Mouse (Mus musculus) stomach, embryonic 16.5 days (tissue): ENCODE measurements around the gene Rps6ka4. TPM values are rescaled to one million over a fixed set of nuclear protein-coding genes. Genes with fewer than 3 reads are reported as not detected.

Source experiments
- ATAC-seq: fragments of 200-750 bp; cut with Nextera tagmentation; 2 replicates; pipeline ENCODE4 v1.8.0; 2017; ENCODE audit warnings: moderate number of reproducible peaks, moderate TSS enrichment; ENCODE audit not compliant: insufficient read depth, low FRiP score
- H3K27ac ChIP-seq: fragments of 300-500 bp; sonication (generic); 2 replicates; pipeline ENCODE4 v1.5.1; 2014; ENCODE audit warnings: low read length
- H3K27me3 ChIP-seq: fragments of 300-500 bp; sonication (generic); 2 replicates; pipeline ENCODE4 v1.6.1; 2014; ENCODE audit warnings: low read length, control low read depth, mixed read lengths; ENCODE audit not compliant: control insufficient read depth, insufficient read depth
- H3K36me3 ChIP-seq: fragments of 300-500 bp; sonication (generic); 2 replicates; pipeline ENCODE4 v1.6.1; 2014; ENCODE audit warnings: low read length; ENCODE audit not compliant: control insufficient read depth, insufficient read depth
- H3K4me1 ChIP-seq: fragments of 300-500 bp; sonication (generic); 2 replicates; pipeline ENCODE4 v1.6.1; 2014; ENCODE audit warnings: low read length, control low read depth, mixed read lengths; ENCODE audit not compliant: control insufficient read depth, insufficient read depth
- H3K4me2 ChIP-seq: fragments of 300-500 bp; sonication (generic); 2 replicates; pipeline ENCODE4 v1.6.1; 2014; ENCODE audit warnings: low read depth, low read length, mixed read lengths
- H3K4me3 ChIP-seq: fragments of 300-500 bp; sonication (generic); replicated peaks from 2 replicates; pipeline ENCODE4 v1.5.1; 2014; ENCODE audit warnings: mild to moderate bottlenecking, low read length
- H3K9ac ChIP-seq: fragments of 300-500 bp; sonication (generic); 2 replicates; pipeline ENCODE4 v1.6.1; 2014; ENCODE audit warnings: low read length
- H3K9me3 ChIP-seq: fragments of 300-500 bp; sonication (generic); replicated peaks from 2 replicates; pipeline ENCODE4 v1.6.1; 2016; ENCODE audit warnings: low read length, control low read depth; ENCODE audit not compliant: control insufficient read depth
- WGBS: fragments of 180-500 bp; shearing (Covaris S2); extraction: QIAGEN DNeasy Blood & Tissue Kit; methylation state at CpG from one replicate; pipeline ENCODE4 v1.1.7; 2014; 5-methylcytosine and 5-hydroxymethylcytosine counted together
- polyA plus RNA-seq: library from polyadenylated mRNA; unstranded; fragments of >200 nt; fragmentation: Nextera tagmentation; extraction: Ambion mirVana; gene quantifications from 2 replicates; pipeline ENCODE4 v1.2.1, GENCODE M21; 2015

Gene Rps6ka4
- polyA plus RNA-seq = 35.5 and 39.6 TPM in 2 replicates

- WGBS = 2% methylated on average over 44 of the region's 44 CpGs
- peaks cover 14% of the 10 kb centered on the region for H3K4me1 ChIP-seq
- H3K27me3 ChIP-seq = no peaks in the 10 kb centered on the region; the same call in 1 of the 2 replicates
- peak; percentile 92 for ATAC-seq
- H3K9me3 ChIP-seq = no peaks in the 10 kb centered on the region
- H3K4me3 ChIP-seq = peak within 1 kb of the TSS; percentile 85
- H3K4me2 ChIP-seq = peak within 1 kb of the TSS; percentile 93
- peak within 1 kb of the TSS; percentile 93 for H3K9ac ChIP-seq
- peak within 1 kb of the TSS; percentile 73 for H3K27ac ChIP-seq
- H3K36me3 ChIP-seq = peaks cover 11% of the 10 kb centered on the region
Measured at GRCm38 (mm10) chr19:6840475-6841291, at the start of gene Rps6ka4. TSS of gene Rps6ka4 (minus strand) at chr19:6840636.

GRCm38 (mm10) chr19:6877965-6878364, 37.5 kb upstream of the Rps6ka4 start:
- 84% methylated on average over 4 of the region's 4 CpGs for WGBS
- Histone ChIP-seq H3K9me3 (no peaks in the 10 kb centered on the region; the same call in 1 of the 2 replicates), H3K27ac (no peak overlapping the region)

GRCm38 (mm10) chr19:6876799-6877198, 36.4 kb upstream of the Rps6ka4 start:
- H3K27ac ChIP-seq = no peak overlapping the region
- H3K36me3 ChIP-seq = no peaks in the 10 kb centered on the region
- H3K27me3 ChIP-seq = no peaks in the 10 kb centered on the region
- ATAC-seq = no peak
- H3K9me3 ChIP-seq = no peaks in the 10 kb centered on the region; the same call in 1 of the 2 replicates
- H3K9ac ChIP-seq = no peak overlapping the region
- H3K4me3 ChIP-seq = no peak overlapping the region
- no peak overlapping the region for H3K4me2 ChIP-seq
- no peaks in the 10 kb centered on the region for H3K4me1 ChIP-seq

More at GRCm38 (mm10) chr19:6877965-6878364, 37.5 kb upstream of the Rps6ka4 start:
- H3K4me1 ChIP-seq = no peaks in the 10 kb centered on the region
- H3K4me3 ChIP-seq = no peak overlapping the region
- H3K4me2 ChIP-seq = no peak overlapping the region
- H3K9ac ChIP-seq = no peak overlapping the region
- no peaks in the 10 kb centered on the region for H3K36me3 ChIP-seq
- no peak for ATAC-seq
- no peaks in the 10 kb centered on the region for H3K27me3 ChIP-seq

DNA sequence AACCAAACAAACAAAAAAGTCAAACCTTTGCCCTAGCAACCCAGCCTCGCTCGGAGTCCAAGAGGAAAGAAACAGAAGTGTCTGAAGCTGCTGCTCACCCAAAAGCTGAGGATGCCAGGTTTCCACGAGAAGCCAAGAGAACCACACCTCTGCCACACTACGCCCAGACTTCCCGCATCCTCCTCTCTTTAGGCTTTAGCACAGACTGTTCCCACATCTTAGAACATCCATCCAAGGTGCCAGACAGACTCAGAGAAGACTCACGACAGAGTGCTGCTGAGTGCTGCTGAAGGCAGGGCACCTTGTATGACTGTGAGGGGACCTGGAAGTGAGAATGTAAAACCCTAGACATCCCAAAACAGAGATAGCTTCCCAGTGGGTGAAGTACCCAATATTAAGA, 35.4 kb upstream of the Rps6ka4 start:
- Histone ChIP-seq H3K4me2 (no peak overlapping the region), H3K4me3 (no peak overlapping the region), H3K27me3 (no peaks in the 10 kb centered on the region), H3K4me1 (no peaks in the 10 kb centered on the region), H3K36me3 (no peaks in the 10 kb centered on the region), H3K9me3 (no peaks in the 10 kb centered on the region; the same call in 1 of the 2 replicates), H3K9ac (no peak overlapping the region), H3K27ac (no peak overlapping the region)
- ATAC-seq = no peak
- 80% methylated on average over 6 of the region's 6 CpGs for WGBS

DNA sequence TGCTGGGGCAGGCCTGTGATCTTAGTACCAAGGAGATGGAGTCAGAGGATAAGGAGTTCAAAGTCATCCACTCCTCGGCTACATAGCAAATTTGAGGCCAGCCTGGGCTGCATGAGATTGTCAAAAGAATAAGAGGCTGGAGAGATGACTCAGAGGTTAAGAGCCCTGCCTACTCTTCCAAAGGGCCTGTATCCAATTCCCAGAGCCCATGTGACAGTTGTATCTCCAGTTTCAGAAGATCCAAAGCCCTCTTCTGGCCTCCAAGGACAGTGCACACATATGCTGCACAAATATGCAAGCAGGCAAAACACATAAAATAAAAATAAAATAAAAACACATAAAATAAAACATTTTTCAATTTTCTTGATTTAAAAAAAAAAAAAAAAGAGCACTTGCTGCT, 33.8 kb upstream of the Rps6ka4 start:
- 70% methylated on average over 1 of the region's 1 CpGs for WGBS

GRCm38 (mm10) chr19:6872701-6873100, 32.3 kb upstream of the Rps6ka4 start:
- H3K9ac ChIP-seq = no peak overlapping the region
- no peak overlapping the region for H3K27ac ChIP-seq
- 68% methylated on average over 3 of the region's 3 CpGs for WGBS
- no peaks in the 10 kb centered on the region for H3K9me3 ChIP-seq
- H3K36me3 ChIP-seq = no peaks in the 10 kb centered on the region
- H3K27me3 ChIP-seq = no peaks in the 10 kb centered on the region
- no peak for ATAC-seq
- H3K4me2 ChIP-seq = no peak overlapping the region
- no peaks in the 10 kb centered on the region for H3K4me1 ChIP-seq
- no peak overlapping the region for H3K4me3 ChIP-seq

More for the DNA sequence above, 33.8 kb upstream of the Rps6ka4 start:
- H3K4me2 ChIP-seq = no peak overlapping the region
- H3K4me1 ChIP-seq = no peaks in the 10 kb centered on the region
- H3K4me3 ChIP-seq = no peak overlapping the region
- H3K9me3 ChIP-seq = no peaks in the 10 kb centered on the region
- no peaks in the 10 kb centered on the region for H3K27me3 ChIP-seq
- no peak overlapping the region for H3K27ac ChIP-seq
- no peaks in the 10 kb centered on the region for H3K36me3 ChIP-seq
- ATAC-seq = no peak
- H3K9ac ChIP-seq = no peak overlapping the region

DNA sequence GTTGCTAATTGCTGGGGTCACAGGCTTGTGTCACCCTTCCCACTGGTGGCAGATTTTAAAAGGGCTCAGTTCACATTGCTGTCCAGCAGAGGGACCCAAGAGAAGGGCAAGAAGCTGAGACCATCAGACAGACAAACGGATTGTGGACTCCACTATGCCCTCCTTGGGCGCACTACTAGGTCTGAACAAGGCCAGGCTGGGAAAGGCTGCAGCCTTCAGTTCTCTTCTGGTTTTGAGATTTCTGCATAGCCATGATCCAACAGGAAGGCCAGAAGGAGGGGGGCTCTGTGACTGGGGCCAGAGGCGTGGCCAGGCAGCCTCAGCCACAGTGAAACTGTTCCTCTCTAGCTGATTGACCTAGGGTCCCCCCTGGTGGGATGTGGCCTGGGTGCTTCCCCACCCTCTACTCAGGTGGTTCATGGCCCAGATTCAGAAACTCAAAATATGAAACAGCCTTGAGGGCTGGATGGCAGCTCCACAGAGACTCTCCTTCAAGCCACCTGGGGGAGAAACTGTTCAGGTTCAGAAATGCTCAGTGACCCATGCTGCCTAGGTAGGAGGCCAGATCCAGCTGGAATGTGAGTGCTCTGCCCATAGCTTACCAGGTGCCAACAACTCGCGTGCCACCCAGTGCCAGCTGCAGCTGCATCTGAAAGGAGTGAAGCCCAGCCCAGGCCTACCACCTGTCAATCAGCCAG, 31.3 kb upstream of the Rps6ka4 start:
- no peak overlapping the region for H3K4me2 ChIP-seq
- no peaks in the 10 kb centered on the region for H3K9me3 ChIP-seq
- H3K36me3 ChIP-seq = no peaks in the 10 kb centered on the region
- ATAC-seq = peak; percentile 40; the same call in 1 of the 2 replicates
- no peaks in the 10 kb centered on the region for H3K4me1 ChIP-seq
- H3K27me3 ChIP-seq = no peaks in the 10 kb centered on the region
- H3K27ac ChIP-seq = no peak overlapping the region
- H3K4me3 ChIP-seq = no peak overlapping the region
- no peak overlapping the region for H3K9ac ChIP-seq
- 54% methylated on average over 5 of the region's 5 CpGs for WGBS

- peak overlapping the region; percentile 43 for H3K27ac ChIP-seq
Measured at GRCm38 (mm10) chr19:6869355-6869754, 28.9 kb upstream of the Rps6ka4 start.

GRCm38 (mm10) chr19:6861451-6861850, 21.0 kb upstream of the Rps6ka4 start:
- Histone ChIP-seq H3K9ac (no peak overlapping the region), H3K4me2 (no peak overlapping the region), H3K9me3 (no peaks in the 10 kb centered on the region), H3K36me3 (no peaks in the 10 kb centered on the region), H3K4me3 (no peak overlapping the region), H3K27me3 (no peaks in the 10 kb centered on the region), H3K4me1 (no peaks in the 10 kb centered on the region; the same call in none of the 2 replicates), H3K27ac (no peak overlapping the region)
- 88% methylated on average over 4 of the region's 4 CpGs for WGBS
- no peak for ATAC-seq

More at GRCm38 (mm10) chr19:6869355-6869754, 28.9 kb upstream of the Rps6ka4 start:
- Histone ChIP-seq H3K4me1 (no peaks in the 10 kb centered on the region), H3K4me2 (peak overlapping the region; percentile 57), H3K27me3 (no peaks in the 10 kb centered on the region), H3K36me3 (no peaks in the 10 kb centered on the region), H3K9me3 (no peaks in the 10 kb centered on the region), H3K4me3 (peak overlapping the region; percentile 38), H3K9ac (peak overlapping the region; percentile 68)
- ATAC-seq = peak; percentile 60; the same call in 1 of the 2 replicates
- 5% methylated on average over 5 of the region's 5 CpGs for WGBS
